15 mouse cellular contexts compared by ENCODE assay signal in genomic region chr9:66205702-66206101, GRCm38 (mm10). TPM values are rescaled to one million over a fixed set of nuclear protein-coding genes. Genes with fewer than 3 reads are reported as not detected.
DNase-seq lines count a peak whose midpoint lies in the region; ATAC-seq lines count a peak whose summit lies in the region.
"Had no signal": no experiment of that assay in that cellular context is flagged by ENCODE, and none has a peak within 500 bp of the region (broad histone marks: within the 10 kb centered on the region; RNA-seq: fewer than 3 reads in every experiment).

No protein-coding gene starts in this region.

- no peaks in the 10 kb centered on the region for H3K4me1 ChIP-seq in neural tube, embryonic 15.5 days
- H3K4me1 ChIP-seq: embryonic facial prominence, embryonic 12.5 days had no signal

- DNase-seq in cerebellum, postnatal 25 days = peak; percentile 44 to 46
- no peak for DNase-seq in cerebellum, adult 11-12 months
- DNase-seq in left cerebral cortex, adult 18-20 months (ENCODE audit: low spot score in 2 of 2) = peak; percentile 7 to 12
- no peak for DNase-seq in left cerebral cortex, postnatal 10 days (ENCODE audit: extremely low spot score in 1 of 2, low spot score in 2 of 2)
- DNase-seq in gastrocnemius, adult 8-10 months (ENCODE audit: low spot score in 2 of 2) = peak; percentile 48 to 74
- DNase-seq in layer of hippocampus, postnatal 10 days (ENCODE audit: low spot score in 2 of 2) = peak; percentile 37 to 56
- no peak for DNase-seq in kidney, postnatal 25 days
- DNase-seq: kidney, adult 11 months; liver, embryonic 13.5 days; spleen, adult 18-20 months had no signal

- H3K27me3 ChIP-seq in neural tube, embryonic 15.5 days (replicated peaks) = no peaks in the 10 kb centered on the region
- H3K27me3 ChIP-seq: embryonic facial prominence, embryonic 12.5 days had no signal

- H3K4me2 ChIP-seq in neural tube, embryonic 15.5 days = no peak overlapping the region
- H3K4me2 ChIP-seq: embryonic facial prominence, embryonic 12.5 days; liver, embryonic 13.5 days had no signal

- H3K9ac ChIP-seq in neural tube, embryonic 15.5 days (replicated peaks) = no peak overlapping the region
- H3K9ac ChIP-seq: embryonic facial prominence, embryonic 12.5 days; liver, embryonic 13.5 days had no signal

- no peak overlapping the region for H3K27ac ChIP-seq in neural tube, embryonic 15.5 days (replicated peaks)
- H3K27ac ChIP-seq: embryonic facial prominence, embryonic 12.5 days; hindbrain, embryonic 10.5 days; liver, embryonic 13.5 days; macrophage had no signal

- H3K4me3 ChIP-seq in neural tube, embryonic 15.5 days (replicated peaks) = no peak overlapping the region
- H3K4me3 ChIP-seq: embryonic facial prominence, embryonic 12.5 days; hindbrain, embryonic 10.5 days; liver, embryonic 13.5 days had no signal

- H3K36me3 ChIP-seq in neural tube, embryonic 15.5 days = no peaks in the 10 kb centered on the region
- H3K36me3 ChIP-seq: embryonic facial prominence, embryonic 12.5 days; hindbrain, embryonic 10.5 days; liver, embryonic 13.5 days had no signal

- intact Hi-C loops in left cerebral cortex, postnatal 10 days (cut with DNase I) = no loop called here

- no peak for ATAC-seq in neural tube, embryonic 15.5 days (ENCODE audit: low FRiP score)
- ATAC-seq: forebrain, embryonic 16.5 days had no signal

- WGBS in neural tube, embryonic 15.5 days = 85% methylated on average over 9 of the region's 9 CpGs

- no peaks in the 10 kb centered on the region for H3K9me3 ChIP-seq in neural tube, embryonic 15.5 days (replicated peaks)
- H3K9me3 ChIP-seq: embryonic facial prominence, embryonic 12.5 days; hindbrain, embryonic 10.5 days; liver, embryonic 13.5 days had no signal

RNA-seq across cellular contexts. Expression of gene Dapk2, which starts 47.7 kb away (rescaled TPM):
- total RNA-seq in left cerebral cortex, adult 18-20 months (2021) = 1 to 10 TPM; 2.5 to 2.7 TPM
- total RNA-seq in left cerebral cortex, postnatal 10 days (2021) = 1 to 10 TPM; 2.1 to 3.2 TPM
- 10 to 100 TPM; 28.1 to 36.2 (median 34.1) TPM for total RNA-seq in gastrocnemius, adult 8-10 months (2022)
- total RNA-seq in layer of hippocampus, postnatal 10 days (2021) = under 1 TPM; 0.87 to 0.94 TPM
- 0.69 and 2.0 TPM in 2 replicates for polyA plus RNA-seq in neural tube, embryonic 15.5 days (2015; fragmentation: Nextera tagmentation; extraction: Ambion mirVana)

Comparison
In these comparisons a context has a peak if more than half of its experiments do, and no peak if none do; other contexts are left out.
1. DNase-seq: peak in cerebellum, postnatal 25 days (2 of 2), left cerebral cortex, adult 18-20 months (2 of 2), gastrocnemius, adult 8-10 months (2 of 2) and layer of hippocampus, postnatal 10 days (2 of 2); none in cerebellum, adult 11-12 months (single experiment), left cerebral cortex, postnatal 10 days (0 of 2) and kidney, postnatal 25 days (0 of 2).
2. RNA of gene Dapk2, which starts 47.7 kb away (total RNA-seq): 28.1 to 36.2 TPM in gastrocnemius, adult 8-10 months; 2.1 to 3.2 TPM in left cerebral cortex, postnatal 10 days, 2.5 to 2.7 TPM in left cerebral cortex, adult 18-20 months and 0.87 to 0.94 TPM in layer of hippocampus, postnatal 10 days; every median in the first group is over 4 times any median in the second.